Mouse (Mus musculus) embryo, embryonic 11.5 days (tissue): ENCODE measurements at regions not wholly inside any gene's neighbourhood (a gene's known extent, or its start where the extent isn't known, plus 50 kb on each side); places are given as distances from the start of the nearest gene placed in this dataset.
A peak's percentile ranks its signal among the peaks of the same experiment; 100 is the strongest.
"Not testable (repeated sequence)": the region's sequence is repeated elsewhere in the genome, so short reads cannot be mapped to it uniquely, and the experiment has no call there.

Experiments
- DNase-seq: peaks from one replicate; pipeline ENCODE4 v3.0.0-alpha.2; 2012; ENCODE audit warnings: low read depth, low spot score

DNA sequence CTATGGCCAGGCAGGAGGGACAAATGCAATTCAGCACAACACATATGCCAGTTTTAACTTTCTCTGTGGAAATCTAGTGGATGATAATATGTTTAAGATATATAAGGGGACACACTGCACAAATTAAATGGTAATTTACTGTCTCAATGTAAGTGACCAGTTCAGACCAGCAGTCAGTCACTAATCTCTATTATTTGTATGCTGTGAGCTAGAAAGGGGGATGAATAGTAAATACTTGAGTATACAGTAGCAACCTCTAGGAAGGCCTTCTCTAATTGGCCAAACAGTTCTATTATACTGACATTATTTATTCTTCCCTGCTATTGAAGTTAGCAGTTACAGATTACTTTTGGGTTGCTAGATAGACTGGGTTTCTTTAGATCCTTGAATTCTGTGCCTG is 391.2 kb downstream of the Fign start:
- DNase-seq = no peak

- no peak for DNase-seq
Measured at GRCm38 (mm10) chr2:63706183-63706582, 391.7 kb downstream of the Fign start.

DNA sequence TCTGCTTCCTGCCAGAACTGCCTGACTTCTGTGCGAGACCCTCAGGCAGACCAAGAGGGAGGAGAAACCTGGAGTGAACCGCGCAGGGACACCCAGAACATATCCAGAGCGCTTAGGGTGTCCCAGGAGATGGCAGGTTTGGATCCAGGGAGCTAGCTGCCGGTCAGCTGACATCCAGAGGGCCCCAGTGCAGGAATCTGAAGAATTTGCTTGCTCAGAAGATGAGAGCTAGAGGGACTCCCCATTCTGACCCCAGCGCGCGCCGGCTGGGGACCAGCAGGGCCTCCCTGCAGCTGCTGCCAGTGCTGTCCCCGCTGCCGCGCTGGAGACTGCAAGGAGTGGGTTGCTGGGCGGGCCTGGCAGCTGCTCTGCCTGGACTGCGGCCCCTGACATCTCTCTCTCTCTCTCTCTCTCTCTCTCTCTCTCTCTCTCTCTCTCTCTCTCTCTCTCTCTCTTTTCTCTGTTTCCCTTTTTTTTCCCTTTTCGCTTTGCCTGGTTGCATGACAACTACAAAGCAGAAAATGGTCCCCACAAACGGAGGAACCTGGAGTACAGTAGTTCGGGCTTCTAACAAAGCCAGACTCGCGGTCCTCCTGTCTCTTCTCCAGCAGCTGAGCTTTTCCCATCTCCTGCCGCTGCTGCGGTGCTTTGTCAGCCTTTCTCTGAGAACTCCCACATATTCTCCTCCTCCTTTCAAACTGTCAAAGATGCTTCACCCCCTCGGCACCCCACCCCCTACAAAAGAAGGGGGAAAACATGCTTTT is 395.3 kb downstream of the Fign start:
- peak; percentile 58 for DNase-seq

DNA sequence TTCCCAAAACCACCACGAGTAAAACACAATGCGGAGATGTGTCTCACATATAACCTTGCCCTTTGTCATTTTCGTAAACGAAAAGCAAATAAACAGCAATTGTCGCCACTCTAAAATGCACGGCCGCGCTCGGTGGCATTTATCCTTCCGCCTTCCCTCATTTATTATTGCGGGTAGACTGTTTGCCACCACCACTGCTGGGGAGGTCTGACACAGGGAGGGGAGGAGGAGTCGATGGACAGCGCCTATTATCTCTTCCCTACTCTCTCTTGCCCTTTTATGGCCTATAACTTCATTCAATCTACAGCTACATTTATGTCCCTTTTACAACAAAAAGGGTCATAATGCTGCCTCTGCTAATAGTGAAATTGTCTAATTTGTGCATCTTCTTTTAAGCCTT is 396.0 kb downstream of the Fign start:
- no peak for DNase-seq

DNA sequence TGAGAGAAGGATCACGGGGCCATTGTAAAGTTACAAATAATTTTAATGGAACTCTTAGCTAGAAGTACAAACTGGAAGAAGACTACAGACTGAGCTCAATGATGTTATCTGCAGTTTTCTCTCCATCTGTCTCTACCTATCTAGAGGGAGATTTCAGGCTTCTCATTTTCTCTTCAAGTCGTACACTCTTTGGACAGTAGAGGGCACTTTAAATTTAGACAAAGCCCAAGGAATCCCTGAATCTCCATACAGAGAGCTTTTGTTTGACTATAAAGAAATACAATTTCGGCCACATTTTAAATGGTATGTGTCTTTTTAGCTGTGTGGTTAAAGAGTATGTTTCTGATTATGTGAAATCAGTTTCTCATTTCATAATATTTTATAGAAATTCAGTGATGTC is 397.6 kb downstream of the Fign start:
- DNase-seq = peak; percentile 38

DNA sequence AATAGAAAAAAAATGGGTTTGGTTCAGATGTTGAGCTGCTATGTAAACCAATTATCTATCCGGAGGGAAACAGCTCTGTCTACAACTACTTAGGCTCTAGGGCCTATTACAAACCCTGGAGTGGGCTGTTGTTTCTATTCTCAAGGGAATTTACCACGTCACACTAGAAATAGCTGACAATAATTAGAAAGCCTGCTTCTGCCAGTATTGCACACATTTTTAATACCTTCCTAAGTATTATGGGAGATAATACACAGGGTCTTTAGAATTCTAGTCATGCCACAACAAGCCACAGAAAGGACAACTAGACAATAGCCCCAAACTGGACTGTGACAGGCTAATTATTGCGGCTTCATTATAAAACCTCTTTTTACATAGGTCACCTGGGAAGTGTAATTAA is 428.1 kb downstream of the Fign start:
- no peak for DNase-seq

DNA sequence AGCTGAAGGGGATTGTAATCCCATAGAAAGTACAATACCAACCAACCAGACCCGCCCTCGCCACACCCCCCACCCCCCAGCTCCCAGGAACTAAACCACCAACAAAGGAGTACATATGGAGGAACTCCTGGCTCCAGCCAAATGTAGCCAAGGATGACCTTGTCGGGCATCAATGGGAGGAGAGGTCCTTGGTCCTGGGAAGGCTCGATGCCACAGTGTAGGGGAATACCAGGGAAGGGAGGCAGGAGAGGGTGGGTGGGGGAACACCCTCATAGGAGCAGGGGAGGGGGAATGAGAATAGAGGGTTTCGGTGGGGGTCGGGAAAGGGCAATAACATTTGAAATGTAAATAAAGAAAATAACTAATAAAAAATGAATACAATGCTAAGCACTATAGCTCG is 429.1 kb downstream of the Fign start:
- DNase-seq = no peak

- DNase-seq = not testable (repeated sequence)
Measured at GRCm38 (mm10) chr2:63659947-63660346, 437.9 kb downstream of the Fign start.
